8 mouse cellular contexts compared by ENCODE assay signal in genomic region chr13:38527797-38528650, GRCm38 (mm10). TPM values are rescaled to one million over a fixed set of nuclear protein-coding genes. Genes with fewer than 3 reads are reported as not detected.
DNase-seq lines count a peak whose midpoint lies in the region; ATAC-seq and TF ChIP-seq lines count a peak whose summit lies in the region.

No protein-coding gene starts in this region.

- peaks cover 13% of the 10 kb centered on the region for H3K36me3 ChIP-seq in forebrain, embryonic 10.5 days (replicated peaks)
- peaks cover 2% of the 10 kb centered on the region; the same call in 1 of the 2 replicates for H3K36me3 ChIP-seq in heart, embryonic 15.5 days
- H3K36me3 ChIP-seq in liver, embryonic 14.5 days (replicated peaks; ENCODE audit: control insufficient read depth, insufficient read depth, low read depth) = peaks cover under 1% of the 10 kb centered on the region; the same call in 1 of the 2 replicates
- H3K36me3 ChIP-seq in stomach, embryonic 15.5 days = 0 out of 2 replicates have a peak, but pooled peaks cover 4% of the 10 kb centered on the region

- ATAC-seq in CD4-positive, CD25-positive, alpha-beta regulatory T cell, adult 4 months = peak; percentile 92
- ATAC-seq in heart, embryonic 15.5 days (replicated peaks; ENCODE audit: insufficient number of reproducible peaks, insufficient read depth, low FRiP score, low read depth) = peak; percentile 91
- peak; percentile 88 for ATAC-seq in liver, embryonic 14.5 days (ENCODE audit: insufficient read depth)
- ATAC-seq in stomach, embryonic 15.5 days (ENCODE audit: insufficient read depth, low FRiP score, low read depth) = peak; percentile 92

- H3K9ac ChIP-seq in heart, embryonic 15.5 days = peak overlapping the region; percentile 98
- H3K9ac ChIP-seq in liver, embryonic 14.5 days (replicated peaks) = peak overlapping the region; percentile 83
- H3K9ac ChIP-seq in stomach, embryonic 15.5 days = peak overlapping the region; percentile 92

- no peaks in the 10 kb centered on the region for H3K9me3 ChIP-seq in forebrain, embryonic 10.5 days
- no peaks in the 10 kb centered on the region for H3K9me3 ChIP-seq in heart, embryonic 15.5 days (replicated peaks)
- no peaks in the 10 kb centered on the region for H3K9me3 ChIP-seq in liver, embryonic 14.5 days (ENCODE audit: control insufficient read depth, low read length)
- no peaks in the 10 kb centered on the region for H3K9me3 ChIP-seq in stomach, embryonic 15.5 days

- H3K4me1 ChIP-seq in forebrain, embryonic 10.5 days = peaks cover 32% of the 10 kb centered on the region
- peaks cover 31% of the 10 kb centered on the region for H3K4me1 ChIP-seq in heart, embryonic 15.5 days (replicated peaks)
- peaks cover 5 to 20% of the 10 kb centered on the region in 2 experiments; a peak in 3 of 4 replicates for H3K4me1 ChIP-seq in liver, embryonic 14.5 days (replicated peaks; ENCODE audit: control insufficient read depth in 2 of 2, insufficient read depth in 2 of 2, low read length in 1 of 2)
- peaks cover 19% of the 10 kb centered on the region for H3K4me1 ChIP-seq in stomach, embryonic 15.5 days

- WGBS in forebrain, embryonic 10.5 days = under 1% methylated on average over 84 of the region's 87 CpGs
- under 1% methylated on average over 85 of the region's 87 CpGs for WGBS in heart, embryonic 15.5 days
- WGBS in liver, embryonic 14.5 days (ENCODE audit: insufficient replicate concordance) = under 1% methylated on average over 74 of the region's 87 CpGs
- under 1% methylated on average over 77 of the region's 87 CpGs for WGBS in stomach, embryonic 15.5 days

- H3K27ac ChIP-seq in forebrain, embryonic 10.5 days = peak overlapping the region; percentile 94
- peak overlapping the region; percentile 97 for H3K27ac ChIP-seq in heart, embryonic 15.5 days
- peak overlapping the region; percentile 25 for H3K27ac ChIP-seq in liver, embryonic 14.5 days
- peak overlapping the region; percentile 95 for H3K27ac ChIP-seq in stomach, embryonic 15.5 days

- peaks cover 8% of the 10 kb centered on the region; the same call in 1 of the 2 replicates for H3K27me3 ChIP-seq in forebrain, embryonic 10.5 days (ENCODE audit: poor library complexity, severe bottlenecking)
- H3K27me3 ChIP-seq in heart, embryonic 15.5 days = 0 out of 2 replicates have a peak, but pooled peaks cover 2% of the 10 kb centered on the region
- H3K27me3 ChIP-seq in liver, embryonic 14.5 days (ENCODE audit: control insufficient read depth, insufficient read depth, low read length) = no peaks in the 10 kb centered on the region
- H3K27me3 ChIP-seq in stomach, embryonic 15.5 days (replicated peaks) = no peaks in the 10 kb centered on the region

- no peak for TF ChIP-seq EP300 in liver, embryonic 14.5 days (IDR thresholded peaks at IDR 0.05; ENCODE audit: low read depth)

- peak; percentile 54 for DNase-seq in c-Kit-negative CD71-positive TER-119-positive erythroid progenitor cells, embryonic 14.5 days (ENCODE audit: low read depth, low spot score)
- DNase-seq in forebrain, embryonic 10.5 days (ENCODE audit: extremely low spot score, low spot score) = peak; percentile 86
- DNase-seq in kidney, postnatal 14 days = peak; percentile 93
- DNase-seq in liver, embryonic 14.5 days (ENCODE audit: low read depth in 3 of 3, low spot score in 3 of 3) = peak; percentile 48 to 57 (median 50)
- peak; percentile 90 for DNase-seq in neural tube, embryonic 10.5 days (ENCODE audit: extremely low spot score, low spot score)

- peak overlapping the region; percentile 94 for H3K4me3 ChIP-seq in forebrain, embryonic 10.5 days
- peak overlapping the region; percentile 99 for H3K4me3 ChIP-seq in heart, embryonic 15.5 days
- peak overlapping the region; percentile 82 to 91 for H3K4me3 ChIP-seq in liver, embryonic 14.5 days (ENCODE audit: insufficient read depth in 1 of 2, low read depth in 2 of 2, low read length in 2 of 2)
- H3K4me3 ChIP-seq in stomach, embryonic 15.5 days (replicated peaks) = peak overlapping the region; percentile 97

- H3K4me2 ChIP-seq in heart, embryonic 15.5 days = peak overlapping the region; percentile 93
- H3K4me2 ChIP-seq in liver, embryonic 14.5 days (ENCODE audit: low read depth) = peak overlapping the region; percentile 100
- peak overlapping the region; percentile 83 for H3K4me2 ChIP-seq in stomach, embryonic 15.5 days

- no peak for TF ChIP-seq CTCF in liver, embryonic 14.5 days (IDR thresholded peaks at IDR 0.05; ENCODE audit: low read depth)

RNA-seq across cellular contexts. Expression of gene Txndc5, which starts 0.6 kb away (rescaled TPM):
- 10 to 100 TPM; 18.1 to 18.2 TPM for polyA plus RNA-seq in CD4-positive, CD25-positive, alpha-beta regulatory T cell, adult 4 months (2017; shearing (Covaris generic))
- 144 and 153 TPM in 2 replicates for polyA plus RNA-seq in forebrain, embryonic 10.5 days (2016; fragmentation: Nextera tagmentation; extraction: Ambion mirVana)
- 160 and 205 TPM in 2 replicates for polyA plus RNA-seq in heart, embryonic 15.5 days (2015; fragmentation: Nextera tagmentation; extraction: Ambion mirVana)
- polyA plus RNA-seq in liver, embryonic 14.5 days (2012; rRNA removed) = 29.1 and 31.2 TPM in 2 replicates
- polyA plus RNA-seq in liver, embryonic 14.5 days (2014; fragmentation: Nextera tagmentation; extraction: Ambion mirVana) = 66.8 and 67.8 TPM in 2 replicates
- 266 and 280 TPM in 2 replicates for polyA plus RNA-seq in stomach, embryonic 15.5 days (2015; fragmentation: Nextera tagmentation; extraction: Ambion mirVana)

Comparison
In these comparisons a context has a peak if more than half of its experiments do, and no peak if none do; other contexts are left out.
1. Peak in every context shown above with its lines: DNase-seq, ATAC-seq, H3K4me3 ChIP-seq and H3K27ac ChIP-seq.
2. H3K27ac ChIP-seq: peak in every context shown above with its lines; median percentile 97 in heart, embryonic 15.5 days; 95 in stomach, embryonic 15.5 days; 94 in forebrain, embryonic 10.5 days; 25 in liver, embryonic 14.5 days.